Mouse (Mus musculus): ENCODE results near the gene Gpc6.
"Not testable (repeated sequence)": the region's sequence is repeated elsewhere in the genome, so short reads cannot be mapped to it uniquely, and the experiment has no call there.

The Gpc6 gene

DNA sequence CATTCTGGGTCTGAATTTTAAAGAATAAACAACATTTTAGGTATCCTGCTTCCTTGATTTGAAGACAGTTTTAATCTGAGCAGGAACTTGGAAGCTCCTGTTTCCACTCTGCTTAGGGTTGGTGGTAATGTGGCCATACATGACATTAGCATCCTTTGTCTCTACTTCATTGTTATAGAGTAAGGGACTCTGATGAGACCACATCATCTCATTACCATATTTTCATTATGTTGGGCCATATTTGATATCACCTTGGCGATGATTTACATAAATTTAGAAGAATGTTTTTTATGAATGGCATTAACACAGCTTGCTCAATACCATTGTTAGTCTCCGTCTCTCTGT, 436.8 kb downstream of the Gpc6 start:
- no peak for DNase-seq (ENCODE audit: low read depth, low spot score)

DNA sequence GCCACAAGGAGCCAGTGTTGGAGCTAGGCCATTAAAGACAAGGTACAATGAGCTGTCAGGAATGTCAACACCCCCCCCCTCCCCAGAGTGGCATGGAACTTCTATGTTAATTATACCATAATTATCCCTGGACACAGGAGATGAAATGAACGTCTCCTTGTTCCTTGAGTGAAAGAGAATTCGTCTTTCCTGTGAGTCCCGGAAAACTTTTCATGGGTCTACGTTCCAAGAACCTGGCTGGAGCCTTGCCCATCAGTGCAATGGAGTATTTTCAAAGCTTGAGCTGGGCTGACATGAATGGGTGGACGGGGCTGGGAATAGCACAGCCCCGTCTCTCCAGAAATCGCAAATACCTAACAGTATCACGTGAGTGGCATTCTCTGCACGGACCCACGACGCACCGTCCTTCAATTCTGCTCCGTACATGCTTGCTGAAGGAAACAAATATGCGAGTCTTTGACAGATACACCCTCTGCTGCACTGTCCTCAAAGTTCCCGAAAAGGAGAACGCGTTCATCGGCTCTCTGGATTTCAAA, 444.3 kb downstream of the Gpc6 start:
- no peak for DNase-seq (ENCODE audit: low read depth, low spot score)

DNA sequence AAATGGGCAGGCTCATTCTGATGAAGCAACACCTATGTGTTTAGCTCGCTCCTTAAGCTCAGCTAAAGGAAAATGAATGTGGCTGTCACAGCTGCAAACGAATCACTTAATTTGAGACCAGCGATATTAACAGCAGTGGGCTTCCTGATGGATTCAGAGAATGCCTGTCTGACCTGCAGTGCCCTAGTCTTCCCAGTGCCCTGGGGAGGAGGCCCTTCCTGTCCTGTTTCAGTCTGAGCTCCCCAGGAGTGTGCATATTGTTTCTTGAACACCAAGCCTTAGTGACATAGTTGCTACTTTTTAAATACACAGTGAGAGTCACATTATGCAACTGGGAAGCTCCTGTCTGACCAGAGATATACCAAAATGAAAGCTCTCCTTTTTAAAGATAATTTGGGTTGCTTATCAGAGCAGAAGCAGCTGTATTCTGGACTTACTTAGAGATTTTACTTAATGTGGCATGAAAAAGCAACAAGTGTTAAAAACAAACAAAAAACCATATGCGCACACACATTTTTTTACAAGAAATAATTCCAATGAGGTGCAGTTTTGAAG, 451.8 kb downstream of the Gpc6 start:
- DNase-seq (ENCODE audit: low read depth, low spot score), result no peak

DNA sequence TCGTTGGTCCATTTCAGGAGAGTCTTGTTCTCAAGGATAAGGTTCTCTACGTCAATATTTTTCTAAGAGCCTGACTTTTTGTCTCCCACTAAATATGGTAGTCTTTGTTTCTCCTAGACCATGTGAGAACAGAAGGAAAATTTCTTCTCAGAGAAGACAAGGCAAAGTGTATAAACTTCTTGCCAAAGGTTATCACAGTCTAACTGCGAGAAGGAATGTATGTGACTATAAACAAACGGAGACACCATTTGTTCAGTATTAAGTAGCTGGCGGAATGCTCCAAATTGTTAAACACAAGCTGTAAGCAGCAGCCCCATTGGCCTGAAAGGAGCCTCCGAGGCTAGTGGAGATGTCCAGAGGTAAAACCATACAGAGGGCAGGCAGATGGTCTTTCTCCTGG, 454.9 kb downstream of the Gpc6 start:
- DNase-seq (ENCODE audit: low read depth, low spot score), result no peak

DNA sequence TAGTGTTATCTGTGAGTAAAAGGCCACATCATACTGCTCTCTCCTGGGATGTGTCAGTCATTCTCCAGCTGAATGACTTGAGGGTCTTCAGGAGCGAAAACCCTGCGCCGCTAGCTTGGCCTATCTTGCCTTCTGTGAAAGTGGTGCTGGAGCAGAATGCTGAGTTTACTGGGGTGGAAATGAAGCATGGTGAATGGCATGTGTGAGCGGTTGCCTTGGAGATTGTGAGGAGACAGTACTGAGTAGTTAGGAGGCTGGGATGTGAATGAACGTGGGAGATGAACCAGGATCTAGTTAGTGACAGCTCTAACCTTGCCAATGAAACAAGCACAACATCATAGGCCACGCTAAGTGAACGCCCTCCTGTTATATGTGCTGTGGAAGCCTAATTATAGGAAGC, 458.1 kb downstream of the Gpc6 start:
- DNase-seq (ENCODE audit: low read depth, low spot score), result no peak

DNA sequence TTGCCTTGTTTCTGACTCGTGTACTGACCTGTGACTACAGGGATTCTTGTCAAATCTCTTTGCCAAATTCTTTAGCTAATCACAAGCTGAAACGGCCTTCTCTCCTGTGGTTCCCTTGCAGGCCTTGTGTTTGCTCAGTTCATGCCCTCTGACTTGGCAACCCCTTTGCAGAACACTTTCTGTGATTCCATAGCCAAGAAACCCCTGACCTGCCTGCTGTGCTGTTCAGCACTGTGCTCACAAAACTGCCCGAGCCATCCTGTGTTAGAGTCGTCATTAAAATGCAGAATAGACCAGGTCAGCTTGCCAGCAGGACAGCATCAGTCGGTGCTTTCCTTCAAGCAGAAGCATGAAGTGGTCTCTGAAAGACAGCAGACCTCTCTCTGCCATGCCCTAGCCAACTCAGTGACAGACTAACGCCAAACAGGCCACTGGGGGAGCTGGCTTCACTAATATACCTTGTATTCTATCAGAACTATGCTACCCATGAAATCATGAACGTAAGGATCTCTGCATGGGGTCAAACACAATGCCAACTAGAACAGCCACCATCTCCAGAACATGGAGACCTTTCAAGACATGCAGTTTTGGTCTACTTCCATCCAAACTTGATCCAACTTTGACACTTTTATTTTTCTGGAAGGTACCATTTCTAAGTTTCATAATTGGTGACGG, 459.1 kb downstream of the Gpc6 start:
- no peak for DNase-seq (ENCODE audit: low read depth, low spot score)

DNA sequence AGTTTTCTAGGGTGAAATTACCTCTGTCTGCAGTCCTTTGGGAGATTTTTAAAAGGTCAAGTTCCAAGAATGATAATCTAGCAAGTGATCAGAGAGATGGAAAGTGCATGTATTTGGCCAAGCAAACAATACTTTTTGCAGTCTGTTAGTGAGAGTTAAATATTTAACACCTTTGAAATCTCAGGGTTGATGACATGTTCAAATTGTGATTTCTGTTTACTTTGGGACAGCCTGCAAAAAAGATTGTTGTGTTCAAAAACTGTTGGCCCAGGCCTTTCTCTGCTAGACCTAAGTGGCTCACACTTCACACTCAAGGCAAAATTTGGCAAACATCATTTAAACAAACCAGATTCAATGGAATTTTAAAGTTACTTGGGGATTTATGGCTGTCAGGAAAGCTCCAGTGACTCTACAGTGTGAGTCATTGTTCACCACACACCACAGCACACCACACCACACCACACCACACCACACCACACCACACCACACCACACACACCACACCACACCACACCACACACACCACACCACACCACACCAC, 460.7 kb downstream of the Gpc6 start:
- no peak for DNase-seq (ENCODE audit: low read depth, low spot score)

DNA sequence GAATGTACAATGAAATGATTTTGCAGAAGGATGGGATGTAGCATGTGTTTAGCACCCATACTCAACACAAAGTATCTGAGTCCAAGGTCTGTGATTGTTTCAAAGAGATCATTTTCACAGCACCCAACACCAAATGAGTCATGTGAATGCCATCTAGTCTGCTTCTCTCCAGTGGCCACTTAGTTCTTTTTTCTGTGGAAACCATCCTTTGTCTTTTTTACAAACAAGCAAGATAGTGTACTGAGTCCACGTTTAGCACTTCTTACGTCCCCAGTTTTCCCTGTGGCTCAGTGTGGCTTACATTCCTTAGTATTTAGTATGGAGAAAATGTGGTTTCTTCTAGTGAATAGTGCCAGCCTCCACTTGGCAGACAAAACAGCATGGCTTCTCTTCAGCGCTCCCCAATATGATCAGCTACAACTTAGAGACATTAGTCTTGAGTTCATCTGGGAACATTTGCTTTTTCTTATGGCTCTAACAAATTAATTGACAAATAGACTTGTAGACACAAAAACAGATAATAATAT, 465.7 kb downstream of the Gpc6 start:
- DNase-seq (ENCODE audit: low read depth, low spot score), result no peak

DNA sequence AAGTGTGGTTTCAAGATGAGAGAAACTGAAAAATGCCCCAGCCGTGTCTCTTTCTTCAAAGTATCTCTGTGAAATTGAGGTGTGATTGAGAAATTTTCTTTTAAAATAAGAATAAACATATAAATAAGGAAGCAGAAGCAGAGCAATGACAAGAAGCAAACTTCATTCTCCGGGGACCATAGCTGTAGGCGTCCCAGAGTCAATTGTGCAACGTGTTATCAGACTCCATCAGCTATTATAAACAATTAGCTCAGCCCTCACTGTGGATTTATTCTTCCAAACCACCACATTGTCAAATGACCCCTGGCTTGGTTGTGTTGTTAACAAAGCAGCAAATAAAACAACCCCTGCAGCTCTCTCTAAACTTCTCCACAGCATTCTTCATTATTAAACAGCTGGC, 466.3 kb downstream of the Gpc6 start:
- no peak for DNase-seq (ENCODE audit: low read depth, low spot score)

DNA sequence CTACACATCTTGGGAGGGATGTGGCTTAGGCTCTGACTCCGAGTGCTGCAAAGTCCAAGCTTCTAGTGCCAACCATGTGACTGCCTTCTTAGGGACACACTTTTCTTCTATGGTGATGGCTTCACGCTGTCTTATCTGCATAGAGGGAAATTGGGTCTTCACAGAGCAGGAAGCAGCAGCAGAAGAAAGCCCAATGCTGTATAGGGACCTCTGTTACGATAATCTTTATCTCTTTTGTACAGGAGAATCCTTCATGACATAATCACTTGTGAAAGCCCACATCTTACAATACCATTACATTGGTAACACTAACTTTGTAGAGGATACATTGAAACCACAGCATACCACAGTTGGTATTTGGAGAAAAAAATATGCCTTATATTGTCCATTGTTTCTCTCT, 472.1 kb downstream of the Gpc6 start:
- DNase-seq (ENCODE audit: low read depth, low spot score), result no peak

DNA sequence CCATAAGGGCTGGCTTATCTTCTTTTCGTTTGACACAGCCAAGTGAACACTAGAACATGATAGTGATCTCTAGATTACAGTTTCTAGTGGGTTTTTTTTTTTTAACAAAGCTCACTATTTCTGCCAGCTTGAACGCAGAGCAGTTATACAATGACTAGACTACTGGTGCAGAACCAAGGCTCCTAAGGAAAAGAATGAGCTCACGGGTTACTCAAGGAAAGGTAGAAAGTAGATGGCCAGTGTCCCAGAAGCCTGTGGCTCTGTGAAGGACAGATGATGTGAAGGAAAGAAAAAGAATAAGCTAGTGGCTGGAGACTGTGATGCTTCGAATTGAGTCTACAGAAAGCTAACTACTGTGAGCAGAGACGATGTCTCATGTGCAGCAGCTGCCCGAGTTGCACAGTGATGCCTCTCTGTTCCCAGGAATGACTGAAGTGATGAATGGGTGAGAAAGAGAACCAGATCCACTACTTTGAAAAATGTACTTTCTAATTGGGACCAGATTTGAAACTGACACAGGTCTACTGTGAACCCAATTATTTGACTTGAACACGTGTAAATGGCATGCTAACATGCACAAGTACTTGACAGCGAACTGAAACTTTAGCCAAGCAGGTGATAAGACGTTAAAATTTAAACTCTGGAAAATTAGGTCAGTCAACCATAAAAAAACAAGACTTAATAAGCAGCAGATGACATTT, 482.9 kb downstream of the Gpc6 start:
- DNase-seq (ENCODE audit: low read depth, low spot score), result no peak

DNA sequence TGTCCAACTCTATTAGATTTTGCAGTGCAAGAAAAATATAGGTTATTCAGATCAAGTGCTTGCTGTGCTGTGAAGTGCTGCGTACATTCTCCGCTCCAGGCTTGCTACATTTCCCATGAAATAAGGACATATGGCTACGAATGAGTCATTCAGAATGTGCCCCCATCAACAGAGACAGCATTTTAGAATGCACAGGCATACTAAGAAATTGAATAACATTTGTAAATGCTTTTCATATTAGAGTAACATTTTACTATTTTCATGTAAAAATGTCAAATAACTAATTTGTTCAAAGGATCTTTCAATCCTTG, 483.4 kb downstream of the Gpc6 start:
- DNase-seq (ENCODE audit: low read depth, low spot score), result no peak

DNA sequence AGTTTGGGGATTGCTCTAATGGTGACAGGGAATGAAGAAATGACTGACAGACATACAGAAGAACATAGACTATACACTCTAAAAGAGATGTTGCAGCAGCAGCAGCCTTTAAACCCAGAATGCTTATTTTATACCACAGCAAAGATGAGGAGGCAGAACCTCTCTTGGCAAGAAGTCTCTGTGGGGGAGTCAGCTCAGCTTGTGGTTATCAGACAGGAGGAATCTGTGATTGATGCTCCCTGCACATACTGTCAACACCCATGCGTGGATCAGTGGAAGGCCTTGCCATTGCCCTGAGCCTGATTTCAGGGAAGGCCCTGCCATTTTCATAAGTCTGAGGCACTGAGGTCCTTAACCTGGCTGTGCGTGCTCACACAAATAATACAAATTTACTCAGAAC, 484.7 kb downstream of the Gpc6 start:
- no peak for DNase-seq (ENCODE audit: low read depth, low spot score)

DNA sequence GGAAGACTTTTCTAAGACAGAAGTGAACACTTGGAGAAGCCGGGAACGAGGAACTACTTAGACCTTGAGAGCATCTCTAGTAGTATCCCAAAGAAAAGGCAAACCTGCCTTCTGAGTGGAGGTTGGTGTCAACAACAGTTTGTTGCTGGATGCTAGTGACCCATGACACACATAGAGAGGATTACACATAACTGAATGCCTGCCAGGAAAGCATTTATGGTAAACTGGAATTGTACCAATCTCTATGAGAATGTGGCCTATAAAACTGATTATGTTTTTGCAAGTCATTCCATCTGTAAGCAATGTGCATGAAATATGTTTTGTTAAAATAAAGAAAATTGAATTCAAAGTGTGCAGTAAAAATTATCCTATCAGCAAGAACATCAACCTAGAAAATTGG, 485.4 kb downstream of the Gpc6 start:
- no peak for DNase-seq (ENCODE audit: low read depth, low spot score)

DNA sequence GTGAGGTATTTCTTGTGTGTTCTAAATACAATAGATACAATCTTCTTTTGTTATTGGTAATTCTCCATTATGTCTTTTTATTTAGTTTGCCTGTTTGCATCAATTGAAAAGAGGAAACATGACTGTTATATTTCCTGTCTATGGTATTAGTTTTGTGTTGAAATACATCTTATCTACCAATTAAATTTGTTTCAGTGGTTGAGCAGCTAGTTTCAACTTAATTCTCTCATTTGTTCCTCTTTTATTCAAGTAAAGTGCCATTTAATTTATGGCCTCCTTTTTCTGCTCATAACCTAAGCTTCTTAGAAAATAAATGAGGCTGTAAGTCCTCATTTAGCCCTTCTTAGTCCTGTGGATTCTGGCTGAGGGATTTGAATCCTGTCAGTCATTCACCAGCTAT, 489.9 kb downstream of the Gpc6 start:
- DNase-seq (ENCODE audit: low read depth, low spot score), result no peak

DNA sequence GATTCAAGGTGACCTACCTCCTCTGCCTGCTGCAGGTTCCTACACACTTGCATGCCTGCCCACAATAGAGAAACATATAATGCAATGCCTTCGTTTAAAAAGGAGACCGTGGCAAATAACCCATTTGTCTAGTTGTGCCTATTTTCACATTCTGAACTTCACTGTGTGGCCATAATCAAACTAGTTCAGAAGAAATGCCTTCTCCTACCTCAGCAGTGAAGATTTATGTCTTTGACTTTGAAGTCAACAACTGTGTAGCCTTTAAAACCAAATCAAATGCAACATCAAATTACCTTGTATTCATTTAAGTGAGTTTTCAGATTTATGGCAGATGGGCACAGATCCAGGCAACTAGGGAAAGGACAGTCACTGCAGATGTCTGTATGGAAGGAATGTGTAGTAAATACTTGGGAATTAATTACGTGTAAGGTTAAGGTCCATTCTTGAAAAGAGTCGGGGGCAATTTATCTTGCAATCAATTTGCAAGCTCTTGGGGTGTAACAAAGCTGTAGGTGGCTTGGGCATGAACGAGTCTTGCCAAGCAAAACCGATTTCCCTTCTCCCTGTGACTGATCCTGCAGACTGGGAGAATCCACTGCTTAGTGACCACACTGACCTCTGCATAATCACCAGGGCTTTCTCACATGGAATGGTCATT, 494.6 kb downstream of the Gpc6 start:
- no peak for DNase-seq (ENCODE audit: low read depth, low spot score)

DNA sequence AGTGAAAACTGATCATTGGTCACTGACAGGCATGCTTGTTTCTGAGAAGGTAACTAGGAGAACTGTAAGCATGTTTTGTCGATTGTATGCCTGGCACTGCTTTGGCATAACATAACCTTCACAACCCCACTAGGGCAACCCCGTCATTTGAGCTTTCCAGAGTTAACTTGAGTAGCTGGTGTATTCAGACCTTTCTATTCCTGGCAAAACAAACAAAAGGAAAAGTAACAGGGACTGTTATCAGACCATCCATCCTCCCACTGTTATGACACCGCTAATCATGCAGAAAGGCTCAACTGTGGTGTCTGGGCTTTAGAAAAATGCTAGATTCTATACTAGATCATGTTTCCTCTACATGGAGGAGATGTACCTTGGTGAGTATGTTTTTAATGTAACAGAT, 496.1 kb downstream of the Gpc6 start:
- DNase-seq (ENCODE audit: low read depth, low spot score), result no peak

DNA sequence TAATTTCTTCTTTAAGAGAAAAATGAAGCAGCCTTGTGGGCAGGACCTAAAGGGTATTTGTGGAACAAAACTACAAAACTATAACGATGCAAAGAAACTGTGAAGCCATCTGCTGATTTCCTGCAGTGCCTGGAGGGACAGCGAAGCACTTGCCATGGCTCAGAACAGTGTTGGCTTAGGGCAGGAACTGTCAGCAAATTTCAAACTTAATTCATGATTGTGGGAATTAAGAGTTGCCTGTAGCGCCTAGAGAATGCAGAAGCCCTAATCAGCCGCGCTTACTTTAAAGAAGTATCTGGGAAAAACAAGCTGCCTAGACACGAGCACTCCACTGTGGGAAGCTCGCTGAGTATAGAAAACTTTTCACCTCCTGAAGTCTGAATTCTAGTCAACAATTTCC, 501.0 kb downstream of the Gpc6 start:
- DNase-seq (ENCODE audit: low read depth, low spot score), result no peak

DNA sequence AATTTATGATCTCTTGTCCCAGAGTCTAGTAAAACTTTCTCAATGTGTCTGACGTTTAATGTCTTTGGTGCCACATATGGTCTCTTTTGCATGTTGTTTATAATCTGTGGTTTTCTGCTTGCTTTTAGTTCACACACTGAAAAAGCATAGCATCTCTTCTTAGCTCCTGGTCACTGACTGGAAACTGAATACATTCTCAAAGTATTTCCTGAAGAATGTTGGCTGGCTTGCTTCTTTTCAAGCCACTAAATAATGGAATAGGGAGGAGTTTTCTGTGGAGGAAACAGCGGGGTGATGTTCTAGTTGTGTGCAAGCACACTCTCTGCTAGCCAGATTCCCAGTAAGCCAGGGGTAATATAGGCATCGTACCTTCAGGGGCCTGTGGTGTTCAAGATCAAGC, 502.7 kb downstream of the Gpc6 start:
- no peak for DNase-seq (ENCODE audit: low read depth, low spot score)

DNA sequence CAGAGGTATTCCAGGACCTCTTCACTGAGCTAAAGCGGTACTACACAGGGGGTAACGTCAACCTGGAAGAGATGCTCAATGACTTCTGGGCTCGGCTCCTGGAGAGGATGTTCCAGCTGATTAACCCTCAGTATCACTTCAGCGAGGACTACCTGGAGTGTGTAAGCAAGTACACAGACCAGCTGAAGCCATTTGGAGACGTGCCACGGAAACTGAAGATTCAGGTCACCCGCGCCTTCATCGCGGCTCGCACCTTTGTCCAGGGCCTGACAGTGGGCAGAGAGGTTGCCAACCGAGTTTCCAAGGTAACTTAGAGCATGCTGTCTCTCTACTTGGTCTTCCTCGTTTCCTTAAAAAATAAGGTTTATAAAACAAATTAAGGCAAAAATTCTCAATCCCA, 510.6 kb downstream of the Gpc6 start:
- DNase-seq (ENCODE audit: low read depth, low spot score), result no peak

DNA sequence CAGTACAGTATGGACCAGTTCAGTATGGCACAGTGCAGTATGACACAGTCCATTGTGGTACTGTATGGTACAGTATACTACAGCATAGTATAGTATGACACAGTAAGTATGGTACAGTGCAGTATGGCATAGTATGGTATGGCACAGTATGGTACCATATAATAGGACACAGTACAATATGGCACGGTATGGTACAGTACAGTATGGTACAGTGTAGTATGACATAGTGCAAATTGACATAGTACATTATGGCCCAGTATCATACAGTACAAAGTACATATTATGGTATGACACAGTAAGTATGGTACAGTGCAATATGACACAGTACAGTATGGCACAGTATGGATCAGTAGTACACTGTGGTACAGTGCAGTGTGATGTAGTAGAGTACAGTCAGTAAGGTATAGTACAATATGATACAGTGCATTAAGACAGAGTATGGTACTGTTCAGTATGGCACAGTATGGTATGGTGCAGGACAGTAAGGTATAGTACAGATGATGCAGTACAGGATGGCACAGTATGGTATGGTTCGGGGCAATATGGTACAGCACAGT, 521.6 kb downstream of the Gpc6 start:
- not testable (repeated sequence) for DNase-seq (ENCODE audit: low read depth, low spot score)

DNA sequence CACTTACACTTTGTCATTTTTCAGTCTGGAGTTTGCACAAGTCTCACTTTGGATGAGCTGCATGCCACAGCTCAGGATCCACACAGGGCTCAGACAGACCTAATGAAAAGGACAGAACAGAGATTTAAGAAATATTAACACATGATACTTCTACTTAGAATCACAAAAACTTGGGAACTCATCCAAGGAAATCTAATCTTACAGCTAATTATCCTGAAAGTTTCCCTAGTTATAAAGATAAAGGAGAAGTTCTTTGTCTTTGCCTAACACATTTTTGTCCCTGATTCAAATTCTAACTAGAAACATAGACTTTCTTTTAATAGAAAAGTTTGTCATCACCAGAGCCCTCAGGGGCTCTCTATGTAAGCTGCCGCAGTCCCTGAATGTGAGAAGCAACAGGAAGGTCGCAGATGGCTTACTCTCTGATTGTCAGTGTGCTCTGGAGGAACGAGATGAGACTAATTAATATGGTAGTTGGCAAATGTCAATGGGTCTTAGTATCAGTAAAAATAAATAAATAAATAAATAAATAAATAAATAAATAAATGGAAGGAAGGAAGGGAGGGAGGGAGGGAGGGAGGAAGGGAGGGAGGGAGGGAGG, 526.4 kb downstream of the Gpc6 start:
- no peak for DNase-seq (ENCODE audit: low read depth, low spot score)

All from R1 (cell line).